Mouse (Mus musculus) fat pad, adult 2 months (tissue): ENCODE measurements at regions not wholly inside any gene's neighbourhood (a gene's known extent, or its start where the extent isn't known, plus 50 kb on each side); places are given as distances from the start of the nearest gene placed in this dataset.
"Not testable (repeated sequence)": the region's sequence is repeated elsewhere in the genome, so short reads cannot be mapped to it uniquely, and the experiment has no call there.

Source experiments
- DNase-seq: peaks from one replicate; pipeline ENCODE4 v3.0.0-alpha.2; 2011; ENCODE audit warnings: low read depth, low spot score; ENCODE audit errors: extremely low read depth

- no peak for DNase-seq
Observed at GRCm38 (mm10) chr3:8206623-8207404, 1403.1 kb downstream of the Zfp704 start.

DNA sequence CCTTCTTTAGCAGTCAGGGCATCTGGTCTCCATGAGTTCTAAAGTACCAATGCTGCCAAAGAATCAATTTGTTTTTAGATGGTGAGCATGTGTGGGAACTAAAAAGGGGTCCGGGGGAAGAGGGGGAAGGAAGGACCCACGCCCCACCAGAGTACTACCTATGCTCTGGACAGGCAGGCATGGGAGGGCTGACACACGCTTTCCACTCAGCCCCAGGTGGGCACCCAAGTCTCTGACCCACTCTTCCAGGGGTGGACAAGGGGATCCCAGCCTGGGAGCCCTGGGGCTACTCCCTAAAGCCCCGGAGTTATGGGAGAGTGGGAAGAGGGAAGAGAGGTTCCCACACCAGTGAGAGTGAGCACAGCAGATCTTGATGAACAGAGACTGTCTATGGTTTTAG, 1446.9 kb downstream of the Zfp704 start:
- DNase-seq = no peak

DNA sequence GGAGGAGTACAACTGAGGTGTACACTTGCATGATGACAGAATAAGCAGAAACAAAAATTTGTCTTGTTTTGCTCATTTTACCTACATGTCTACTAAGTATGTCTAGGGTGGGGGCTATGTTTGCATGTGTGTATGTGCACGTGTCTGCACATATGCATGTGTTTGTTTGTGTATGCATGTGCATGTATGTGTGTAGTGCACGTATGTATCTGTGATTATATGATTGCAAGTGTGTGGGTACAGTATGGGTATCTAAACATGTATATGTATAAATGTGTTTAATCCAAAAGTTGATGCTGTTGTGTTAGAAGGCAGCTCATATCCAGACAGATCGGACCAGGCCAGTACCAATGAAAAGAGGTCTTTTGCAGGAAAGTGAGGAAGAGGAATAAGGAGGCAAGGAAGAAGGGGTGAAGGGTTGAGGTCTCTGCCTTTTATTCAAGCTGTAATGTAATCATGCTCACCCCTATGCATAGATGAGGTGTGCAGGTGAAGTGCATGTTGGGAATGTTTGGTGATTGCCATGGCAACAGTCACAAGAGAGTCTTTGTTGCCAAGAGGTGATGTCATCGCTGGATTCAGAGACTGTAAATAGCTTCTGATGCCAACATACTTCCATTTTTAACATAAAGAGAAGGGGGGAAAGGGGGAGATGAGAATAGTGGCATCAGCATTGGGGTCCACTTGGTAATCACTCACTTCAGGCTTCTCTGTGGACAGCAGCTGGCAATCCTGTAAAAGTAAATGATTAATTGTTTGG, 1447.7 kb downstream of the Zfp704 start:
- DNase-seq = no peak

GRCm38 (mm10) chr3:8143016-8143415, 1466.9 kb downstream of the Zfp704 start:
- DNase-seq = no peak

DNA sequence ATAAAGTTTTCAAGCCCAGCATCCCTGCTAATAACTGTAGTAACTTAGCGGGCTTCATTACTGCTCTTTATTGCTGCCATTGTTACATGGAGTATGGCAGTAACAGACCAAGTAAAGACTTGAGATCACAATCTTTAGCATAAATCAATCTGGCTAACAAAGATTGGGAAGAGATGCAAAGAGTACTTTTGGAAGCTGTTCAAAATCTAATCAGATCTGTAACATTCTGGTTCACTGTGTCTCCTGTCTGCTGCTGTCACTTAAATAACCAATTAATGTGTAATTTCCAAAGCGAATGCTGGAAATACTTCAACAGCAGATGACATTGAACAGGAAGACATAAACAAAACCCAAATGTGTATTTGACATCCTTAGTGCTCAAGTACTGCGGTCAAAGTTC, 1467.7 kb downstream of the Zfp704 start:
- DNase-seq = peak; percentile 59

- peak; percentile 50 for DNase-seq
Observed at GRCm38 (mm10) chr3:8141664-8142084, 1468.2 kb downstream of the Zfp704 start.

GRCm38 (mm10) chr3:8123641-8124040, 1486.2 kb downstream of the Zfp704 start:
- not testable (repeated sequence) for DNase-seq

DNA sequence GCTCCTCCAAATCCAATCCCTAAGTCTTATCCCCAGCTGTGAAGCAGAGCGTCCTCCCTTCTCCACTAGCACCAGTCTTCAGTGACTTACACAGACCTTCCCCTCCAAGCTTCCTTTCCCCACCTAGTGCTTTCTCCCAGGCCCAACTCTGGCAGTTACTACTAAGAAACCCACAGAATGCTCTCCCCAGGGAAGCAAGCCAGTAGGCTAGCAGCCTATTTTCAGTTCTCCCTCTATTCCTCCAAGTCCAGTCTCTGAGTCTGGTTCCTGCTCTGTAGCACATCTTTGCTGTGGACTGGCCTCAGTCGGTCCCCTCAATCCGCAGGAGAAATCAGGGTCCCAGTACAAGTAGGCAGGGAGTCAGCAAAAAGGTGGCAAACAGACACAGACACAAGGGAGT, 1486.7 kb downstream of the Zfp704 start:
- DNase-seq = no peak

DNA sequence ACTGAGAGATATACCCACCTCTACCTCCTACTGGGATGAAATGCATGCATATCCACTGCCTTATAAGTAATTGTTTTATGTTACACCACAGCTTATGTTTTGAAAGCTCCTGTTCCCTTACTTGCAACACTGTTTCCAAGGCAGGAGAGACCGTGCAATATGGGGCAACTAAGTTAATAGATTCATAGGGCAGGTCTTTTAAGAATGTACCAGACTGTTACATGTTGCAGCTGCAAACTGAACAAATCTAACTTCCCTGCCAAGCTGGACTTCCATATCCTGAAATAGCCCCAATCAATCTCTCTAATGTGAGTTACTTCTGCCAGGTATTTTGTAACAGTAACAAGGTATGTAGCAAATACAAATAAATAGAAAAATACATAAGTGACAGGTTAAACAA, 1478.0 kb upstream of the 1700008P02Rik start:
- DNase-seq = peak; percentile 93

GRCm38 (mm10) chr3:8084749-8085148, 1464.5 kb upstream of the 1700008P02Rik start:
- no peak for DNase-seq

GRCm38 (mm10) chr3:8053711-8054110, 1433.5 kb upstream of the 1700008P02Rik start:
- peak; percentile 59 for DNase-seq

DNA sequence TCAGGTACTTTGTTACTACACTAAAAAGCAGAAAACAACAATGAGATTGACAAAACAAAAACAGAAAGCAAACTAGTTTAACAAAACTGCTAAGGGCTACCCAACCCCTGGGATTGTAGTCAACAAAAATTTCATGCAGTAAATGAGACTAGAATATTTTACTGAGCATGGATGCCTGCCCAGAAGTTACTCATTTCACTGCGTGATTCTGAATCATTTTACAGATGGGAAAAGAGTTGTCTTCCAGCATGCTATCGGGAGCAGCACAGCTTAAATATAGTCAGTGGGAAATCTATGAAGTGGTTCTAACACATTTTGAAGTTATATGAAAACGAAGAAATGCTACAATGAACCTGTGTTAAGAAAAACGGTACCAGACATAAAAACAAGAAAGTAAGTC, 1430.9 kb upstream of the 1700008P02Rik start:
- no peak for DNase-seq

GRCm38 (mm10) chr3:8049706-8050105, 1429.5 kb upstream of the 1700008P02Rik start:
- no peak for DNase-seq

GRCm38 (mm10) chr3:8046348-8046747, 1426.1 kb upstream of the 1700008P02Rik start:
- DNase-seq = no peak

DNA sequence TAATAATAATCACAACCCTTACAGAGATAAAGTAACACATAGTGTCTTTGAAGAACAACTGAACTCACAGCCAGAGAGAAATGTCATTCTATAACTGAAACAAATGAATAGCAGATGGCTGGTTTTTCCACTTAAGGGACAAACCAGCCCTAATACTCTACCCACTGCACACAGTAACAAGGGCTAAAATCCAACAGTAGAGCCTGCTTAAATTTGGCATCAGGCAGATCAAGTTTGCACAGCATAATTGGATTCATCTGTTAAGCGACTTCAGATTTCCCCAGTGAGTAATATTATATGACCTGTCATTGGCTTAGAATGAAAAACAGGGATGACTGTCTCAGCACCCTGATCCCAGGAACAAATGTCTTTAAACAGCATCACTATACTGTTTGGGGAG, 1416.5 kb upstream of the 1700008P02Rik start:
- DNase-seq = no peak

DNA sequence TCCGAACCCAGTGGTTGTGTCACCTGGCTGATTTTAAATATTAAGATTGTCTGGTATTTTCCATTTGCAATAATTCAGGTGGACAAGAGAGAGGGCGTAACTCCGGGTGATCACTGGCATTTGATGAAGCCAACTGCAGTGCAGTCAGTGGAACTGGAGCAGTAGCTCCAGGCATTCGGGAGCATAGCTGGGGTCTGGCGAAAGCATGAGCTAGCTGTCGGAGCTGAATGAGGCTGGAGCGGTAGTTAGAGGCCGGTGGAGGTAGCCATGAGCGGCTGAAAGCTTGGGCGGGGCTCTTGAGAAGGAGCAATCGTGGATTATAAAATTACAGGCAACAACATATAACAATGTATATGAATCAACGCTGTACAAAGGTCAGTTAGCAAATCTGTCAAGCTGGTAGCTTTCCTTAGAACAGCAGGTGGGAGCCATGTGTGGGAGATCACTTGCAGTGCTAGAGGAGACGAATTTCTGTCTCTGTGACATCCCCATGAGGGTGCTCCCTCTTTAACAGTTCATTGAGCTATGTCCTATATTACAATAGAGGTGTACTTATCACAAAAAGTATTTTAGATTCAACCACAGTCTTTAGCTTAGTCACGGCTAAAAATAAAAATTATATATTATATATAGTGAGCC, 1415.0 kb upstream of the 1700008P02Rik start:
- DNase-seq = no peak

DNA sequence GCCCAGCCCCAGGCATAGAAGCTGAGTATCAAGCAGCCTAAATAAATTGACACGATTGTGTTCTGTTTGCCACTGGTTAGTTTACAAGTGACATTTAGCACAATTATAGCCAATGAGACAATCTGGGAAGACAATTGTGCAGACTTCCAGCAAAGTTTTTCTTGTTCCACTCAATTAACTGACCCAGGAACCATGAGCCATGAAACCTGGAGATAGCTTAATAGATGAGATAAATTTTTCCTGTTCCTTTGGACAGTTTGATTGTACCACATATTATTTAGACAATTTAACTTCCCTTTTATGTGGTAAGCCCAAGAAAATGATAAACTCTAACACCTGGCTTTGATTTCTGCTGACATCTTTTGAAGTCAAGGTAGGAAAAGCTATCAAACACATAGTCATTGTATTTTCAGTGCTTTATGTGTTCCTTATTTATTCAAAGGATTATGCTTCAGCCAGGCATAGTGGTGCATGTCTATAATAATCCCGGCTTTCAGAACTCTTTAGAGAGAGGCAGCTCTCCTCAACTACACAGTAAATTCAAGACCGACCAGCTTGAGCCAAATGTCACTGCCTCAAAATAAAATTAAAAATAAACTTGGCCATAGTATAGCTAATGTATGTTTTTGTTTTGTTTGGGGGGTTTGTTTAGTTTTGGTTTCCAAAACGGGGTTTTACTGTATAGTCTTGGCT, 1406.2 kb upstream of the 1700008P02Rik start:
- no peak for DNase-seq

DNA sequence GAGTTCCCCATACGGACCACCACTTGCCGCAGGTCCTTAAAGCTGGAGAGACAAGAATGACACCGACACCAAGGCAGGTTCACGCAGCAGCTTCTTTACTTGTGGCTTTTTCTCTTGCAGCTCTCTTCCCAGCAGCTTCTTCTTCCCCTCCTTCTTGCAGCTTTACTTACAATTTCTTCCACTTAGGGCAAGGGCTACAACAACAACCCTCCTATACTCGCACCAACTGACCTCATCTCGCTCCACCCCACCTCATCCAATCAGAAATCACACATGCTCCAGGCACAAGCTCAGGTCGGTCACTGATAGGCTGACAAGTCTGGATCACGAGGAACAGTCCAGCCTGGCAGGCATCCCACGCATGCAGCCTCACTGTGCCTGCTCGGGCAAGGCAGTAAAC, 1402.4 kb upstream of the 1700008P02Rik start:
- DNase-seq = no peak

GRCm38 (mm10) chr3:8017489-8017888, 1397.2 kb upstream of the 1700008P02Rik start:
- no peak for DNase-seq

- DNase-seq = no peak
Observed at GRCm38 (mm10) chr3:8016945-8017344, 1396.7 kb upstream of the 1700008P02Rik start.

DNA sequence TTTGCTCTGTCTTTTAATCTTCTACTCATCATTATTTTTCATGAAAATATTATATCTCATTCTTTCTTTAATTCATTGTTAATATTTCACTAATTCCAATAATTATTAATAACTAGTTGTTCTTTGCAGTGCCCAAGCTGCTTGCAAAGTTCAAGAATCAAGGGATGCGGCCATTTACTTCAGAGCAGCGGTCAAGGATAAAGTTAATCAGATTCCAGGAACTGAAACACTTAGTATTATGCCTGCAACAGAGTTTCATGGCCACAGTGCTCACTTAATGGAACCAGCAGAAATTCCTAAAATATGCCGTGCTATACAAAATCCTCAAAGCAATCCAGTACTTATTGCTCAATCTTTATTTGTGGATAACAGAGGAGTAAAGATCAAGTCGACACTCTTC, 1389.7 kb upstream of the 1700008P02Rik start:
- DNase-seq = no peak
